Mouse (Mus musculus) embryonic facial prominence, embryonic 12.5 days (tissue): ENCODE data around the gene Ddias. TPM values are rescaled to one million over a fixed set of nuclear protein-coding genes. Genes with fewer than 3 reads are reported as not detected.
A peak's percentile ranks its signal among the peaks of the same experiment; 100 is the strongest.

Source experiments
- ATAC-seq: fragments of 200-750 bp; cut with Nextera tagmentation; 2 replicates; pipeline ENCODE4 v1.8.0; 2017; ENCODE audit not compliant: insufficient number of reproducible peaks, insufficient read depth, low FRiP score, low TSS enrichment
- H3K27ac ChIP-seq: fragments of 300-500 bp; sonication (generic); 2 replicates; pipeline ENCODE4 v1.5.1; 2016; ENCODE audit warnings: mild to moderate bottlenecking
- H3K27me3 ChIP-seq: fragments of 300-500 bp; sonication (generic); 2 replicates; pipeline ENCODE4 v1.6.1; 2016; ENCODE audit warnings: mild to moderate bottlenecking, moderate library complexity
- H3K36me3 ChIP-seq: fragments of 300-500 bp; sonication (generic); 2 replicates; pipeline ENCODE4 v1.6.1; 2016; ENCODE audit warnings: mild to moderate bottlenecking
- H3K4me1 ChIP-seq: fragments of 300-500 bp; sonication (generic); 2 replicates; pipeline ENCODE4 v1.6.1; 2016
- H3K4me2 ChIP-seq: fragments of 300-500 bp; sonication (generic); replicated peaks from 2 replicates; pipeline ENCODE4 v1.6.1; 2016; ENCODE audit warnings: mild to moderate bottlenecking, moderate library complexity
- H3K4me3 ChIP-seq: fragments of 300-500 bp; sonication (generic); 2 replicates; pipeline ENCODE4 v1.5.1; 2016; ENCODE audit warnings: mild to moderate bottlenecking
- H3K9ac ChIP-seq: fragments of 300-500 bp; sonication (generic); 2 replicates; pipeline ENCODE4 v1.6.1; 2016; ENCODE audit warnings: mild to moderate bottlenecking, moderate library complexity
- H3K9me3 ChIP-seq: fragments of 300-500 bp; sonication (generic); 2 replicates; pipeline ENCODE4 v1.6.1; 2016; ENCODE audit warnings: mild to moderate bottlenecking, moderate library complexity
- WGBS: fragments of 180-500 bp; shearing (Covaris S2); methylation state at CpG from one replicate; pipeline ENCODE4 v1.1.7; 2016; 5-methylcytosine and 5-hydroxymethylcytosine counted together
- polyA plus RNA-seq: library from polyadenylated mRNA; unstranded; fragments of >200 nt; fragmentation: Nextera tagmentation; extraction: Ambion mirVana; gene quantifications from 2 replicates; pipeline ENCODE4 v1.2.1, GENCODE M21; 2016

Ddias gene
- polyA plus RNA-seq, 1 experiment from 2014 or later, result 18.5 TPM

DNA sequence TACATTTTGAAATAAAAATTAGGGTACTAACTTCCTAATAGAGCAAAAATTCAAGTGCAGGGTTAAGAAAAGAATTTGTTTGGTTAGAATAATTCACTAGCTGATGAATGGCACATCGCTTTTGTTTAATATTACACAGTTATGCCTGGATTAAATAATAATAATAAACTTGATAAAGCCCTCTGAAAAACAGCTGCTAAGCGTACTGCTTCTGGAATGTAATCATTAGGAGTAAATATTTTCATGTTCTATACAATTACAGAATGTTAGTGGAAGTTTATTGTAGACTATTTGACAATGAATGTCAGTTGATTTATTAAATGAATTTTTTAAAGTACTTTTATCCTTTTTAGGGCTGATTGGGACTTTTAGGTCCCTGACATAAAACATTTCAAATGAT is 31.8 kb downstream of the Ddias start:
- Histone ChIP-seq H3K4me3 (no peak overlapping the region), H3K9ac (no peak overlapping the region), H3K4me1 (no peaks in the 10 kb centered on the region), H3K27me3 (no peaks in the 10 kb centered on the region), H3K4me2 (no peak overlapping the region), H3K9me3 (no peaks in the 10 kb centered on the region), H3K27ac (no peak overlapping the region), H3K36me3 (no peaks in the 10 kb centered on the region)
- no peak for ATAC-seq
- 76% methylated on average over 2 of the region's 2 CpGs for WGBS

DNA sequence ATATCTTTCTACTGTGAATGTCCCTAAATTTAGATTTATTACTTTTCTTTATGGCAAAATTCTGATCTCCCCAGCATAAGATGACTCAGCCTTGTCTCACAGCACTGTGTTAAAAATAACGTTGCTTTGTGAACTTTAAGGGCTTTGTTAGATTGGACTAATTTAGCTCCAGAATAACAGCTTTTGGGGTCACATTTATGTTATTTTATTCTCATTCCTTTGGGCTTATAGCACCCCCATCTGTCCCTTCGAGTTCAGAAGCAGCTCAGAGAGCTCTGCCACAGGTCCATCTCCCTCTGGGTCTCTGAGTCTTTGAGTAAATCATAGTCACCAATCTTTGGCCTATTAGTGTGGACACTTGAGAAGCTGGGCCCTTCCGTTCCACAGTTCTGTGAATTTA is 36.1 kb downstream of the Ddias start:
- H3K4me2 ChIP-seq, result no peak overlapping the region
- 67% methylated on average over 3 of the region's 3 CpGs for WGBS
- ATAC-seq, result no peak

DNA sequence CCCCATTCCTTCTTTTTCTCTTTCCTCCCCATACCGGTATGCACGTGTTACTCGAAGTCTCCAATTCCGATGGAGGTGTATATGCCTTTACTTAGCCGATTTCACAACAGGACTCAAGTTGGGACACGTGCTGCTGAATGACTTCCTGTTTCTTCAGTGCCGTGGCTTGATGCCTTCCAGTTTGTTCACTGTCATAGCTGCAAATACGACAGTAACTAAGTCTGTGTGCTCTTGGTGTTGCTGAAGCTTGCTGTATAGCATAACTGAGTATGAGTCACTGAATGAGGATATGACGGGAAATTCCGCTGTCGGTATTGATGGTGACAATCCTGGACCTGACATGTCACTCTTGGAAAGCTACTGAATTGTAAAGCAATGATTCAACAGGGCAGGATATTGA is 36.8 kb downstream of the Ddias start:
- Histone ChIP-seq H3K36me3 (peaks cover 3% of the 10 kb centered on the region; the same call in 1 of the 2 replicates), H3K27ac (no peak overlapping the region), H3K27me3 (no peaks in the 10 kb centered on the region), H3K9ac (no peak overlapping the region), H3K4me1 (no peaks in the 10 kb centered on the region), H3K4me3 (no peak overlapping the region), H3K9me3 (no peaks in the 10 kb centered on the region), H3K4me2 (no peak overlapping the region)
- no peak for ATAC-seq
- WGBS, result 85% methylated on average over 11 of the region's 11 CpGs

More for the DNA sequence above, 36.1 kb downstream of the Ddias start:
- no peaks in the 10 kb centered on the region for H3K27me3 ChIP-seq
- H3K9ac ChIP-seq, result no peak overlapping the region
- H3K9me3 ChIP-seq, result no peaks in the 10 kb centered on the region
- no peak overlapping the region for H3K27ac ChIP-seq
- peaks cover 3% of the 10 kb centered on the region; the same call in 1 of the 2 replicates for H3K36me3 ChIP-seq
- no peak overlapping the region for H3K4me3 ChIP-seq
- no peaks in the 10 kb centered on the region for H3K4me1 ChIP-seq

DNA sequence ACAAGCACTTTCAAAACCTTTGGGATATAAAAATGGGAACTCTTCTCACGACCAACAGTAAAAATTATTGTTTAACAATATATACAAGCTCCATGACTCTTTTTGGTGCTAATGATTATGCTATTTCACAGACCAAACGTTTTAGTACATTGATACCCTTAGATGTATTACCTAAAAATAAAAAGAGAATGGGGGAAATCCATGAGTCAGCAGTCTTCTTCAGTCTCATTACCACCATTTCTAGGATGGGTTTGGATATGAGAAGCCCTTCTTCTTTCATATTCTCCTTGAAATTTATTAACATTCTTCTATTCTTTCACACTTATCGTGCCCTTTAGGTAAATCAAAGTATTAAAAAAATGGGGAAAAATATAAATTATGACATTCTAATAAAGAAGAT is 37.6 kb downstream of the Ddias start:
- no peak overlapping the region for H3K4me2 ChIP-seq
- 81% methylated on average over 3 of the region's 3 CpGs for WGBS
- H3K27me3 ChIP-seq, result no peaks in the 10 kb centered on the region
- H3K9me3 ChIP-seq, result no peaks in the 10 kb centered on the region
- H3K36me3 ChIP-seq, result peaks cover 3% of the 10 kb centered on the region; the same call in 1 of the 2 replicates
- H3K4me3 ChIP-seq, result no peak overlapping the region
- no peak for ATAC-seq
- H3K9ac ChIP-seq, result no peak overlapping the region
- H3K27ac ChIP-seq, result no peak overlapping the region
- no peaks in the 10 kb centered on the region for H3K4me1 ChIP-seq

DNA sequence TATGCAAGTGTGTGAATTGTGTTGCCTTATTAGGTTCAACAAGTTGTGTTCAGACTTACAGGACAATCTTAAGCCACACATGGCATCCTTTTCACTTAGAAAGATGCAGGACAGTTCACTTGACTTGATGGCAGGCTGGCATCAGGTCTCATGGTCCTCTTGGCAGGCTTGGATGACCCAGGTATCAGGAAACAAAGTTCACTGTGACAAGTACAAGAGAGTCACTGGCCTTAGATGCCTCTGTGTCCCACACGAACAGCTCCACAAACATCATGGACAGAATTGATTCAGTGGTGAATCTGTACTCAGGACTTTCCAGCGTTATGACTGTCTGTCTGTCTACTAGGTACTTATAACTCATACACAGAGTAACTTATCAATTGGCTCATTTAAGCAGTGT is 39.7 kb downstream of the Ddias start:
- Histone ChIP-seq H3K9ac (no peak overlapping the region), H3K27me3 (no peaks in the 10 kb centered on the region), H3K4me1 (no peaks in the 10 kb centered on the region), H3K4me2 (no peak overlapping the region), H3K36me3 (peaks cover 3% of the 10 kb centered on the region; the same call in 1 of the 2 replicates), H3K9me3 (no peaks in the 10 kb centered on the region), H3K4me3 (no peak overlapping the region), H3K27ac (no peak overlapping the region)
- 83% methylated on average over 2 of the region's 2 CpGs for WGBS
- ATAC-seq, result no peak

DNA sequence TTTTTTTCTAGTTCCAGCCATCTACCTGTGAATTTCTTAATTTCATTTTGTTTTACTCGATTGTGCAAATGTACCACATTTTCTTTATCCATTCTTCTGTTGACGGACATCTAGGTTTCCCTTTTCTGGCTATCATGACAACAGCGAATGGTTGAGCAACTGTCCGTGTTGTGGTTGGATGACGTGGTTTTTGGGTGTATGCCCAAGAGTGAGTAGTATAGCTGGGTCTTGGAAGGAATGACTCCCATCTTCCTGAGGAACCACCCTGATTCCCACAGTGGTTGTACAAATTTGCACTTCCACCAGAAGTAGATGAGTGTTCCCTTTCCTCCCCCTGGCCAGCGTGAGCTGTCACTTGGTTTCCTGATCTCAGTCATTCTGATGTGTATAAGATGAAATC is 41.7 kb downstream of the Ddias start:
- peaks cover 3% of the 10 kb centered on the region; the same call in 1 of the 2 replicates for H3K36me3 ChIP-seq
- no peak overlapping the region for H3K4me3 ChIP-seq
- no peak overlapping the region for H3K27ac ChIP-seq
- no peak overlapping the region for H3K4me2 ChIP-seq
- 90% methylated on average over 6 of the region's 6 CpGs for WGBS
- no peak overlapping the region for H3K9ac ChIP-seq
- no peaks in the 10 kb centered on the region for H3K9me3 ChIP-seq
- H3K27me3 ChIP-seq, result no peaks in the 10 kb centered on the region
- no peak for ATAC-seq
- no peaks in the 10 kb centered on the region for H3K4me1 ChIP-seq

DNA sequence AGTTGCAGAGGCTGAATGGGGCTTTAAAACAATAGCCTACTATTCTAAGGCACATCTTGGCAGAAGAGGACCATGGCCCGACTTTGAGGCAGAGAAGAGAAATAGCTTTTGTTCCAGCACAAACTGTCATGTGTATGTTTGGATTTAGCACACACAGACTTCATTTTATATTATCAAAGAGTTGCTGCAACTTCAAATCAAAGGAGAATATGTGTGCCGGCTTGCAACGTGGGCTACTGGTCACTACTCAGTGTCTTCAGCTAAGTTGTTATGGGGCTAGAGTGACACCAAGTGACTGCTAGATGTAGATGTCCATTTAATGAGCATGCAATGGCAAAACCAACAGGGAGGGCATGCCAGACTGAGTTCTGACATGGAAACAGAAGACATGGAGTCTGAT is 46.1 kb downstream of the Ddias start:
- 42% methylated on average over 3 of the region's 3 CpGs for WGBS
- Histone ChIP-seq H3K4me2 (no peak overlapping the region), H3K4me3 (no peak overlapping the region), H3K4me1 (peaks cover under 1% of the 10 kb centered on the region; the same call in 1 of the 2 replicates), H3K36me3 (no peaks in the 10 kb centered on the region; the same call in 1 of the 2 replicates), H3K27me3 (no peaks in the 10 kb centered on the region), H3K9ac (no peak overlapping the region), H3K9me3 (no peaks in the 10 kb centered on the region), H3K27ac (no peak overlapping the region)
- no peak for ATAC-seq

DNA sequence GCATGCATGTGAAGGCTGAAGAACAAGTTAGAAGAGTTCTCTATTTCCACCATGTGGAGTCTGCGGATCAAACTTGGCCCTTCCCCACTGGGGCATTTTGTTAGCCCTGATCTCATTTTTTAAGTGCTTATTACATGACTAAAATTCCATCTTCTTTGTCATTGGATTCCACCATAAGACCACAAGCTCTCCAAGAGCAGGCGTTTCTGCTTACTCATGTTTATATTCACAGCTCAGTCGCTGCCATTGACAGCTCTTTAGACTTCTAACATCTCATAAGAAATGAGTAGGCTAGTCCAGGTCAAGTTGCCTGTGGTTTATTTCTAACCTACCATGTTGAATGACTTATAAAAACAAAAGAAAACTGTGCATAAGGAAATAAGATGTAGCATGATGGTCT is 47.8 kb downstream of the Ddias start:
- Histone ChIP-seq H3K27me3 (no peaks in the 10 kb centered on the region), H3K4me2 (no peak overlapping the region), H3K9ac (no peak overlapping the region), H3K36me3 (no peaks in the 10 kb centered on the region), H3K4me1 (peaks cover 16% of the 10 kb centered on the region), H3K27ac (no peak overlapping the region), H3K4me3 (no peak overlapping the region), H3K9me3 (no peaks in the 10 kb centered on the region)
- no peak for ATAC-seq
- WGBS, result 83% methylated on average over 3 of the region's 3 CpGs

DNA sequence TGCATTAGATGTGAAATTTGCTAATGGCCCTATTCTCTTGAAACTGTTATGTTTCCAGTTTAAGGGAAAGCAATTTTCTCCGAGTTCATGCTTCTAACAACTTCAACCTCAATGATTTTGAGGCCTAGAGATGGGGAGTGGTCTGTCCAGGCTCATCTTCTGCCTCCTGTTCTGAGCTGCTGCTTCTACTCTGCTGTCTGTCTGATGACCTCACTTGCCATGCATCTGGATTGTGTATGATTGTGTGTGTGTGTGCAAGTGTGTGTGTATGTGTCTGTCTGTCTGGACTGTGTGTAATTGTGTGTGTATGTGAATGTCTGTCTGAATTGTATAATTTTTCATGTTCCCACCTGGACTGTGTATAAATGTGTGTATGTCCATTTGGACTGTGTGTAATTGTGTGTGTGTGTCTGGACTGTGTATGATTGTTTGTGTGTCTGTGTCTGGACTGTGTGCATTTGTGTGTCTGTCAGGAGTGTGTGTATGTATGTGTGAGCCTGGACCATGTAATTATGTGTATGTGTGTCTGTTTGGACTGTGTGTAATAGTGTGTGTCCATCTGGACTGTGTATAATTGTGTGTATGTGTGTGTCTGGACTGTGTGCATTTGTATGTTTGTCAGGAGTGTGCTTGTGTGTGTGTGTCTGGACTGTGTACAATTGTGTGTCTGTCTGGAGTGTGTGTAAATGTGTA is 51.5 kb downstream of the Ddias start:
- Histone ChIP-seq H3K27ac (peak overlapping the region; percentile 69; the same call in 1 of the 2 replicates), H3K4me2 (no peak overlapping the region), H3K36me3 (no peaks in the 10 kb centered on the region), H3K4me1 (peaks cover 23% of the 10 kb centered on the region), H3K9me3 (no peaks in the 10 kb centered on the region), H3K9ac (no peak overlapping the region), H3K4me3 (no peak overlapping the region), H3K27me3 (no peaks in the 10 kb centered on the region)
- WGBS, result 31% methylated on average over 1 of the region's 1 CpGs
- ATAC-seq, result peak; percentile 68

DNA sequence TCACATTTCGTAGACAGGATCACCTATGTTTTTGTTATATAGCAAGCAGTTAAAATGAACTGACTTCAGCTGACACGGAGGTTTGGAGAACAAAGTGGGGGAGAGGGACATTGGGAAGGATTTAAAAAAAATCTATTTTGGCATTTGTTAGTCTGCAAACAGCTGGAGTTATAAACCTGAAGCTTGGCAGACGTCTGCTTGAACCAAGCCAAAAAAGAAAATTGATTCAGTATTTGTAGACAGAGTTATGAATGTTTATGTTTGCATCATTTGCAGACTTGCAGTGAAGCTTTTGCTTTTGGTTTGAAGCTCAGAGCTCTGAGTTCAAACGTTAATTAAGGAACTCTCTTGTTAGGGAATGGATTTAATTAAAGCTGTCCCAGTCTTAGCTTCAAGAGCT is 52.2 kb downstream of the Ddias start:
- H3K4me3 ChIP-seq, result no peak overlapping the region
- H3K9ac ChIP-seq, result no peak overlapping the region
- H3K9me3 ChIP-seq, result no peaks in the 10 kb centered on the region
- ATAC-seq, result no peak
- no peaks in the 10 kb centered on the region for H3K36me3 ChIP-seq
- WGBS, result 32% methylated on average over 4 of the region's 4 CpGs
- peaks cover 23% of the 10 kb centered on the region for H3K4me1 ChIP-seq
- peak overlapping the region; percentile 69; the same call in 1 of the 2 replicates for H3K27ac ChIP-seq
- H3K27me3 ChIP-seq, result no peaks in the 10 kb centered on the region
- no peak overlapping the region for H3K4me2 ChIP-seq

DNA sequence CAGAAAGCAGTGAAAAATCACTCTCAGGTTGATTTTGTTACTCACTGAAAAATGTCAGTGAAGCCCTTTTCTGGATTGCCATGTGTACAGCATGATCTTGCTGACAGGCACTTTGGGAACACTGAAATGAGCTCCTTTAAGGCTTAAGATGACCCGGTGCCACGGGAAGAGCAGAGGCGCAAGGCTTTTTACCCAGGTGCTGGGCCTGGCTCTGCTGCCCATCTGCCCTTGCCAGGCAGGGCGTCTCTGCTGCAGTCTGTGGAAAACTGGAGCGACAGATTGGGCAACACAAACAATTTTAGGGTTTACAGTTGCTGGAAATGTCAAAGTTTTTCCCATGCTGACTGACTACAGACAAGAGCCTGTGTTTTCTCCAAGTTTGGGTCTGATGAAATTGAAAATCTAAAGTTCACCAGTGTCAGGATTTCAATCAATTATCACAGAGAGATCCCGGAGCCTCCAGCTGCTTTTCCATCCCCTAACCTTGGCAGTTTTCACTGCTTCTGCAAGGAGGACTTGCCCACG is 53.0 kb downstream of the Ddias start:
- Histone ChIP-seq H3K9me3 (no peaks in the 10 kb centered on the region), H3K4me2 (no peak overlapping the region), H3K4me1 (peaks cover 23% of the 10 kb centered on the region), H3K27ac (peak overlapping the region; percentile 37), H3K36me3 (no peaks in the 10 kb centered on the region), H3K27me3 (no peaks in the 10 kb centered on the region), H3K4me3 (no peak overlapping the region), H3K9ac (no peak overlapping the region)
- WGBS, result 66% methylated on average over 7 of the region's 7 CpGs
- ATAC-seq, result no peak

DNA sequence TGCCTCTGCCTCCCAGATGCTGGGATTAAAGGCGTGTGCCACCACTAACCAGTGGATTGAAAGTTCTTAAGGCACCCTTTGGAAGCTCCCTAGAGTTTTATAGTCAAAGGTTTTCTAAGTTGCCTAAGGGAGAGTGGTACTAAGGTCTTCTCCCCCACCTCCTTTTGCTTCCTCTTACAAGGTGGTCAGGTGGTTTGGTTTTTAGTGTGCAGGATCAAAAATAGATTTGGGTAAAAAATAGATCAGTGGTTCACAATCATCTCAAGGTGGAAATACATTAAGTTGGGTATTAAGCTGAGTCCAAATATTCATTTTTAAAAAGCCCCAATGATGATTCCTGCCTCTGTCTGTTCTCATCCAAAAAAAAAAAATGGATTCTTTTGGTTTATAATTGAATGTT is 53.6 kb downstream of the Ddias start:
- WGBS, result 96% methylated on average over 1 of the region's 1 CpGs
- H3K27ac ChIP-seq, result no peak overlapping the region
- H3K36me3 ChIP-seq, result no peaks in the 10 kb centered on the region
- no peaks in the 10 kb centered on the region for H3K9me3 ChIP-seq
- H3K4me1 ChIP-seq, result peaks cover 23% of the 10 kb centered on the region
- H3K27me3 ChIP-seq, result no peaks in the 10 kb centered on the region
- no peak overlapping the region for H3K4me3 ChIP-seq
- no peak overlapping the region for H3K4me2 ChIP-seq
- no peak overlapping the region for H3K9ac ChIP-seq
- no peak for ATAC-seq
